Mouse (Mus musculus): ENCODE results near the gene Olfr742. TPM values are rescaled to one million over a fixed set of nuclear protein-coding genes. Genes with fewer than 3 reads are reported as not detected.

Gene Olfr742
- total RNA-seq (2021): not detected
- long read RNA-seq, experiment 1: 0 reads
- long read RNA-seq, experiment 2: 0 reads

DNA sequence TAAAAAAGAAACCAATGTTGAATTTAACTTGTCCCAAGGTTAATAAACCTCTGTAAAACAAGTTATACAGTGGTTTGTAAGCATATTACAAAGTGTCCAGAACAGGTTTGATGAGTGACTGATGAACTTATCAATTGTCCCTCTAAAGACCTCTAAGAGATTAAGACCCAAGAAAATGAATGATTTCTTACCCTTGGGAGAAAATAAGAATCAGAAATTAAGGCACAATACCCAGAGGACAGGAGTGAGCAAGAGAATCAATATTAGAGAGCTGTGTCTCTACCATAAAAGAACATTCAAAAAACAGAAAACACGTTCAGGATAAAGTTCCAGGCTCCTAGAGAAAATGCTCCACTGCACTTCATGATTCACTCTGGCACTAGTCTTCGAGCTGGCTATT is at the start of gene Olfr742:
TSS of gene Olfr742 (plus strand) at position 301 of the 400 bp plus-strand sequence.
- no peak for DNase-seq (ENCODE audit: low spot score in 2 of 2)

DNA sequence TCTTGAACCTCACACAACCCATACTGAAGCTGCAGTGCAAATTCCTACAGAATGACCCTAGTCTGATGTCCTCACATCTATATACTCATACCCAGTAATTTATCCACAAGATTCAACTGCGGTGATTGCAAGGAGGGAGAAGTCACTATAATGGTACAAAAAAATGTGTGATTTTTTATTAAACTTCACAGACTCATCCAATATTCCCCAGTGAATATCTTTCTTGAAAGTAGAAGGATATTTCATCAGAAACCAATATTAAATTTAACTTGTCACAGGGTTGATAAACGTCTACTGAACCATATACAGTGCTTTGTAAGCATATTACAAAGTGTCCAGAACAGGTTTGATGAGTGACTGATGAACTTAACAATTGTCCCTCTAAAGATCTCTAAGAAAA is 31.0 kb upstream of the Olfr742 start, which contains the start of gene Olfr741:
TSS of gene Olfr741 (plus strand) at position 301 of the 400 bp plus-strand sequence.
- no peak for DNase-seq (ENCODE audit: low spot score in 2 of 2)

DNA sequence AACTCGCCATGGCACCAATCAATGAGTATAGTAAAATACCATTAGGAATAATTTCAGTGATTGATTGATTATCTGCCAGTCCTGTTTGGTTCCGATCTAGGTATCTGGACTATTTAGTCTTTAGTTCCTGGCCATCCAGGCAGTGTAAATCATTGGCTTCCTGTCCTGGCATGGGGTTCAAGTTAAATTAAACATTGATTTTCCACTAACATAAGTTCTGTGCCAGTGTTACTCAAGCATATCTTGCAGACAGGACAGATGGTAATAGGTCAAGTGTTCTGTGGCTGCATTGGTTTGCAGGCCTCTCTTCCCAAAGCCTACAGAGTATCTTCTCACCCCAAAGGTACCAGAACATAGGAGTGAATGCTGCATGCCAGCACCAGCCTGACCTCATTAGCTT is 25.0 kb upstream of the Olfr742 start:
- no peak for DNase-seq (ENCODE audit: low spot score in 2 of 2)

DNA sequence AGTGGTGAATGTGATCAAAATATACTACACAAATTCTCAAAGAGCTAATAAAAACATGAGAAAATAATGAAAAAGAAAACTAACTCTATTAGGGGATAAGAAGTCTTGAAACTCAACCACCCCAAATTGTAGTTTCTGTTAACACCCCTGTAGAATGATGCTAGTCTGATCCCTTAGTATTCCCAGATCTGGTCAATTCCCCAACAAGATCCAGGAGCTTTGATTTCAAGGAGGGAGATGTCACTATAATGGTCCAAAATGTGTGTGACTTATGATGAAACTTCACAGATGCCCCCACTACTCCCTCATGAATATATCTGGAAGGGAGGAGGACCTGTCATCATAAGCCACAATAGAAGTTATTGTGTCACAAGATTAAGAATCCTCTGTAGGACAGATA is 18.1 kb downstream of the Olfr742 start, which contains the start of gene Olfr743:
TSS of gene Olfr743 (plus strand) at position 301 of the 400 bp plus-strand sequence.
- no peak for DNase-seq (ENCODE audit: low spot score in 2 of 2)

DNA sequence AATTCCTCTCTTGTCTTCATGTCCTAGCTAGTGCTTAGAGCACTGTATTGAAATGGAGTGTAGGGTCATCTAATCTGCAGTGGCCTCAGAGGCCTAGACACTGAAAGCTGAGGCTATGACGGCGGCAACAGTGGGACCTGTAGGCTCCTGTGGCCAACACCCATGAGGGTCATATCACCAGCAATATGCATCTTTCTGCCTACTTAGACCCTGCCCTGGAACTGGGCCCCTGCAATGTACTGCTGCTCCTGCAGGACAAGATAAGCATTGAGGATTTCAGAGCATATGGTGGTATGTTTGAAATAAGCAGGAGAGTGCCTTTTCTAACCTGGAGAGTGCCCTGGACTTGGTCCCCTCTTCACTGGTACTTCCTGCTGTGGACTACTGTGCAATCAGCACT is 49.3 kb downstream of the Olfr742 start:
- DNase-seq (ENCODE audit: low spot score in 2 of 2): no peak

Other genes starting within 250 kb of the Olfr742 start
- gene Olfr732, start 219.4 kb upstream of the Olfr742 start, total RNA-seq (2021): not detected
- gene Olfr733, start 202.1 kb upstream of the Olfr742 start, total RNA-seq (2021): not detected
- not detected for gene Olfr734, start 176.8 kb upstream of the Olfr742 start, total RNA-seq (2021)
- gene Olfr735, start 154.7 kb upstream of the Olfr742 start, total RNA-seq (2021): not detected
- not detected for gene Tlr11, start 145.7 kb upstream of the Olfr742 start, total RNA-seq (2021)
- not detected for gene Olfr736, start 122.4 kb upstream of the Olfr742 start, total RNA-seq (2021)
- gene Olfr738, start 96.0 kb upstream of the Olfr742 start, total RNA-seq (2021): not detected
- gene Olfr739, start 85.0 kb upstream of the Olfr742 start, total RNA-seq (2021): not detected
- gene Olfr740, start 58.1 kb upstream of the Olfr742 start, total RNA-seq (2021): not detected
- not detected for gene Olfr741, start 30.9 kb upstream of the Olfr742 start, total RNA-seq (2021)
- not detected for gene Olfr743, start 18.2 kb downstream of the Olfr742 start, total RNA-seq (2021)
- gene Olfr744, start 111.3 kb downstream of the Olfr742 start, total RNA-seq (2021): not detected
- gene Olfr745, start 135.8 kb downstream of the Olfr742 start, total RNA-seq (2021): not detected
- not detected for gene Olfr746, start 143.5 kb downstream of the Olfr742 start, total RNA-seq (2021)
- not detected for gene Olfr747, start 189.6 kb downstream of the Olfr742 start, total RNA-seq (2021)
- gene Olfr748, start 203.8 kb downstream of the Olfr742 start, total RNA-seq (2021): not detected
- not detected for gene Olfr749, start 241.5 kb downstream of the Olfr742 start, total RNA-seq (2021)